Mouse (Mus musculus): ENCODE measurements around the gene Nlrp5.
"Not testable (repeated sequence)": the region's sequence is repeated elsewhere in the genome, so short reads cannot be mapped to it uniquely, and the experiment has no call there.

Gene Nlrp5

GRCm38 (mm10) chr7:23385589-23385988 lies at the start of gene Nlrp5:
Gene Nlrp5, plus strand, starts transcription at chr7:23385889.
- DNase-seq (ENCODE audit: inconsistent age in 2 of 2, low spot score in 1 of 2) = no peak

- DNase-seq (ENCODE audit: inconsistent age in 2 of 2, low spot score in 1 of 2) = not testable (repeated sequence)
Observed at GRCm38 (mm10) chr7:23358311-23358710, 27.4 kb upstream of the Nlrp5 start.

GRCm38 (mm10) chr7:23470201-23470600 lies 84.5 kb downstream of the Nlrp5 start:
- DNase-seq (ENCODE audit: inconsistent age in 2 of 2, low spot score in 1 of 2) = not testable (repeated sequence)

- DNase-seq (ENCODE audit: inconsistent age in 2 of 2, low spot score in 1 of 2) = not testable (repeated sequence)
Observed at GRCm38 (mm10) chr7:23470832-23471231, 85.1 kb downstream of the Nlrp5 start.

GRCm38 (mm10) chr7:23472886-23473285 lies 87.2 kb downstream of the Nlrp5 start:
- DNase-seq (ENCODE audit: inconsistent age in 2 of 2, low spot score in 1 of 2) = not testable (repeated sequence)
